Mouse (Mus musculus): ENCODE data around the gene Lcmt1. TPM values are rescaled to one million over a fixed set of nuclear protein-coding genes. Genes with fewer than 3 reads are reported as not detected.
A peak's percentile ranks its signal among the peaks of the same experiment; 100 is the strongest.

Gene Lcmt1
- total RNA-seq, 2 experiments from 2014 or later, result 21.8 to 22.1 TPM

DNA sequence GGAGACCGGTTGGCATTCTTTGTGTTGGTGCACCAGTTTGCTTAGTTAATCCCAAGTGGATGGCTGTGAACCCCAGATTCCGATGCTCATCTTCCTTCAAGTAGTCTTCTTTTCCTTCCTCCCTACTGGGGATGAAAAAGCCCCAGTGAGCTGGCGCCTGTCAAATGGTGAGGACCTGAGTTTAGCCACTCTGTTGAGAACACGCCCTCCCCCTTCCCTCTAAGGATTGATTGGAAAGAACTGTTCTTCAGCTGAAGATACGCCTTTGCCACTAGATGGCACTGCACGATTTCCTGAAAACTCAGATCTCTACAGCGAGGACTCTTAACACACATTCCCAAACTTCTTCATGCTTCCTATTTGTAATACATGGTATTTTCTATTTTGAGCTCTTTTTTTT lies 29.2 kb downstream of the Lcmt1 start:
- peak; percentile 70 to 82 for DNase-seq

DNA sequence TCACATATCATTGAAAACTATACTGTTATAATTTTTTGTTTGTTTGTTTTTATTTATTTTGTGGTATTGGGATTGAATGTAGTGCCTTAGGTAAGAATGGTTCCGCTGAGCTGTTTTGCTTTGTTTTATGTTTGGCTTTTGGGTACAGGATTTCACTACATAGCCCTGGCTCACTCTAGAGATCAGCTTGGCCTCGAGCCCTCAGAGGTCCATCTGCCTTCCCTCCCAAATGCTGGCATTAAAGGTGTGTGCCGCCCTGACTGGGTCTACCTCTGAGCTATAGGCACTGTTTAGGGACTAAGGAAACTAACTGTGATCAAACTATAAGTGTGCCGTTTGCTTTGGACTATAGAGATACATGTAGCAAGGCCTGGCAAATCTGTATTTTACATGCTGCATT lies 29.7 kb downstream of the Lcmt1 start:
- DNase-seq, result no peak

DNA sequence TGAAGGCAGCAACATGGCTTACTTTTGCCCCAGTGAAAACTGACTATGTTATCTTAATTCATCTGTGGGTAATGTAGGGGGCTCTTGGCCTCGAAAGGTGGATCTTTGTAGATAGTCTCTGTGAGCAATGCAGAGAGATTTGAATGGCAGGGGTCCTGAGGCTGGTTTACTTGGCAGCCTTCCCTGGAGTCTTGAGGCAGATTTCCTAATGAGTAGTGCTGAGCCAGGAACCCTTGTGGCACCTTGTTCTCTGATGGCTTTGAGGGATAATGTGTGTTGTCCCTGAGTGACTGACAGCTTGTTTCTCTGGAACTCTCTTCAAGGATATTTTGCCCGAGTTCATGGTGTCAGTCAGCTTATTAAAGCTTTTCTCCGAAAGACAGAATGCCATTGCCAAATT lies 31.5 kb downstream of the Lcmt1 start:
- no peak for DNase-seq

DNA sequence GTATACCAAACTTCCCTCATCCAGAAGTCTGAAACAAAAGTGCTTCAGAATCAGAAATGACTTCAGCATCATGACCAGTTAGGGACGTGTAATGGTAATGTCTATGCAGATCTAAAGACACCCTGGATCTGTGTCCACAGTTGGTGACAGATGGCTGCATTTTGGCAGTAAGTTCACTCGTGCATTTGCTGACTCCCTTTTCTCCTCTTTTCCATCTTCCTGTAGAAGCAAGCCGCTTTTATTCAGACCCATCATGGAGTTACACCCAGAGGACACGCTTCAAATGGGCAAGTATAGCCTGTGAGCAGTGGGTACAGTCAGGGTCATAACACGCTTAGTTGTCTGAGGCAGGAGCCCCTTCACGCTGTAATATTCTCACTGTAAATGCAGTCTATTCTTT lies 34.6 kb downstream of the Lcmt1 start:
- DNase-seq, result no peak

DNA sequence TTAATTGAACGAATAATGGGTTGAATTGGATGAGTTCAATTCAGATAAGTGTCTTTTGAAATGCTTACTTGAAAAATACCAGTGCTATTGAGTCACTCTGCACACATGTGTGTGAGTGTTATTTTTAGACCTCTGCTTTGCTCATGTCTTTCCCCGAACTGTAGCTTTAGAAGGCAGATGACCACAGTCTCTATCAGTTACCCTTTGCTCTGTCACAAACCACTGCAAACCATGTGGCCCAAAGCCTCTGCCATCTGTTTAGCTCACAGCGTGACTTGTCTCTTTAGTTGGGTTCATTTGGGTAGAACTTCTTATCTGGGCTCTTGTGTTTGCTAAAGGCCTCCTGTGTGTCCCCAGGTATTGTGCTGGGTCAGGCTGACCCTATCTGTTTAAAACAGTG lies 36.0 kb downstream of the Lcmt1 start:
- peak; percentile 51 to 54 for DNase-seq

DNA sequence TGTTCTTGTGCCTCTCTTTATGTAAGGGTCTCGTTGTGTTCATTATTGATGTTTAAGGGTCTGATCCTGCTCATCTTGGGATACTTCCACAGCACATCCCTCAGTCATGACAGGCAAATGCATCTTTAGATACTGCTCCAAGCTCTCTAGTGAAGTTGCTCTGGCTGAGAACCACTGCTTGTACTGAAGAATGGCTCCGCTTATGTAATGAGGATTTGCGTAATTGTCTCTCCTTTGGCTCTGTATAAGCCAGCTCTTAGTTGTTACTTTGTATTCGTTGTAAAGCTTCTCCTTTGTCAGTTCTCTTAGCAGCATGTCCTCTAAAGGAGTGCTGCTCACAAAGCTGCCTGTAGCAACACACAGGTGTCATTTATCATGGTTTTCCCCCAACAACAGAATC lies 37.4 kb downstream of the Lcmt1 start:
- DNase-seq, result no peak

DNA sequence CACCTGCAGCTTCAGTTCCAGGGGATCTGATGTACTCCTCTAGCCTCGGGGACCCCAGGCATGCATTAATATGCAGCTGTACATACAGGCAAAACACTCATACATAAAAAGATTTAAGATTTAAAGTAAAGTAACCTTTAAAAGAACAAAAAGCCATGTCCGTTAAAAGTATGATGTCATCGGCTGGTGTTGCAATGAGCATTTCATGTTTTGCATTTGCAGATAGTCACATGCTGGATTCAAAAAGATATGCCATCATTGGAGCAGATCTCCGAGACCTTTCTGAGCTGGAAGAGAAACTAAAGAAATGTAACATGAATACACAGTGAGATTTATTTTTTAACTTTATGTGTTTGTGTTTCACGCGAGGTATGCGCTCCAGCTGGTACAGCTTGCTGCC lies 40.9 kb downstream of the Lcmt1 start:
- no peak for DNase-seq

DNA sequence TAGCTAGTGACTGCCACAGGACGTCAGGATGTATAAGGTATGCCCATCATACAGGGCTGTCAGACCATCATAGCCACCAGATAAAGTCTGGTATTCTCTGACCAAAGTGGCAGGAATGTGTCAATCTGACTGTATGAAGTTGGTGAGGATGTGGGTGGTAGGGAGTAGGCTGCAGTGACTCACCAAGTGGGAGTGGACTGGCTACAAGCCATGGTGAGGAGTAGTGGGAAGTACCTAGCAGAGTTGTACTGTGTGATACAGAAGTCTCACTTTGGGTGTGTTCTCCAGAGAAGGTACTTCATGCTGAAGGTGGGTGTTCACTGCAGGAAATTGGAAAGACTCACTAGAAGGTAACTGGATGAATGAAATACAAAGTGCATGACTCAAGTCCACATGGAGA lies 41.5 kb downstream of the Lcmt1 start:
- DNase-seq, result peak; percentile 37 to 48

DNA sequence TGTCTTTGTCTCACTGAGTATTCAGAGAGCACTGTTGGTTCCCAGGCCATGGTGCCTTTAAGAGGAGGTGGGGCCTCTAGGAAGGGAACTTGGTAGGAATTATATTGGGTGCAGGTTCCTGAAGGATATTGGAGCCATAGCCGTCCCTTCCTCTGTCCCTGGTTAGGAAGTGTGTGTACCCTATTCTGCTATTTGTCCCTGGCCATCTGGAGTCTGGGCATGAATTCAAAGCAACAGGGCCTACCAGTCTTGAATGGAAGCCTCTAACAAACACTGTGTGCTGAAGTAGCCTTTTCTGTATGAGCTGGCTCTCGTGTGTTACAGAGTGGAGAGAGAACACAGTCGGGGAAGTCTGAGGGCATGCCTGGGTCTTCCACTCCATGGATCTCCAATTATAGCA lies 42.6 kb downstream of the Lcmt1 start:
- DNase-seq, result no peak

DNA sequence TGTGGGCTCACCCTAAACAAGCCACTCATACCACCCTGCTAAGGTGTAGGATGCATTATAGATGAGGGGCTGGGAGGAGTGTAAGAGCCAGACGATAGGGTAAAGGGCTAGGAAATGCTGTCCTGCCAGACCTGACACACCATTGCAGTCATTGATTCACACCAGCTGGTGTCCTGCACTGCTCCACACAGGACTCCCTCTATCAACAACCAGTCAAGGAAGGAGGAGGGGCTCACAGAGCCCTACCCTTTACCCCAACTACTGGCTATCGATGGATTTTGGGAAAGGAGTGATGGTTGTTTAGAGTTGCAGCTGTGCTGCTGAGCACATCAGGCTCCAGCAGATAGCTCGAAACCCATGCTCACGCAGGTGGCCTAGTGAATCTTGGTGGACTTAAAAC lies 47.2 kb downstream of the Lcmt1 start:
- no peak for DNase-seq

DNA sequence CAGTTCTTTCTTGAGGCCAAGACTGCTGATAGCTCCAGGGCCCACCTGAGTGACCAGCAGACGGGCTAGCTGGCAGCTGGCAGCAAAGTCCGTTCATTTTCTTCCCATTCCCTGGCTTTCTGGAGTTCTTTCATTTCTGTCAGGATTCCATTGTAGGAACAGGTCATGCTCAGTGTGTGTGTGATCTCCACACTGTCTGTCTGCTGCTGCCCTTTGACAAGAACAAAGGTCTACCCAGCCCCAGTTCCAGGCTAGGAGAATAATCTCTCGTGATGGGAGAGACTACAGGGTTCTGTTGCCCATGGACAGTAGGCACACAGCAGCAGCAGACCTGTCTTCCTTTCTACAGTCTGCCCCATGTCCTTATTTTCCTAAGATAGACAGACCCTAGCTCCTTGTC lies 48.1 kb downstream of the Lcmt1 start:
- DNase-seq, result no peak

DNA sequence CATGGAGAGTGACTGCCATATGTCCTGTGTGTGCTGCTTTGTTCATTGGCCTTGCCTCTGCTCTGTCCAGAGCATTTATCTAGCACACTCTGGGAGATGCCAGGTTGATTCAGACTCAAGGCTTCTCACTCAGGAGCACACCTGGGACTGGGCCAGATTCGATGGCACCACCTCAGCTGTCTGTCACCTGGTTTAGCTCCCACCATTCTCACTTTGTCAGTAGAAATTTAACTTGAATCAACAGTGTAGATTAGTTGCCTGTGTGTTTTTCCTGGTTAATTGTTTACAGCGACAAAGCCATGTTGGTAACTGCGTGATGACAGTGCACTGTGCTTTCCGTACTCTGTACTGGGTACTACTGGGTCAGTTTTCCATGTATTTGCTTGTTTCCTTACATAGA lies 50.4 kb downstream of the Lcmt1 start:
- DNase-seq, result no peak

DNA sequence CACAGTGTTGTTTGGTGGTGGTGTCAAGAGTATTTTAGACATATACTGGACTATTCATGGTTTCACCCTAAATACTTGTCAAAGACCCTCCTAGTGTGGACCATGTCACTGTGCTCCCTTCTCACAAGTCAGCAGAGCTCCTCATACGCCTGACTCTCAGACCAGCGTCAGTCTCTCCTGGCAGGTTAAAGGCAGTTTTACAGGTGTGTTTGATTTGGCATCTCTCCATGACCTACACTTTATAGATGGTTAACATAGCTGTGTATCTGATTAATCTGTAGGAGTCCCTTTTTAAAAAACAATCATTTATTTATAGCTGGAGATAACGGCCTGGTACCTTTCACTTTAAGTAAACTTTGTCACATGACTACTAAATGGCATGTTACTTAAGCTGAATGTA lies 52.4 kb downstream of the Lcmt1 start:
- no peak for DNase-seq

DNA sequence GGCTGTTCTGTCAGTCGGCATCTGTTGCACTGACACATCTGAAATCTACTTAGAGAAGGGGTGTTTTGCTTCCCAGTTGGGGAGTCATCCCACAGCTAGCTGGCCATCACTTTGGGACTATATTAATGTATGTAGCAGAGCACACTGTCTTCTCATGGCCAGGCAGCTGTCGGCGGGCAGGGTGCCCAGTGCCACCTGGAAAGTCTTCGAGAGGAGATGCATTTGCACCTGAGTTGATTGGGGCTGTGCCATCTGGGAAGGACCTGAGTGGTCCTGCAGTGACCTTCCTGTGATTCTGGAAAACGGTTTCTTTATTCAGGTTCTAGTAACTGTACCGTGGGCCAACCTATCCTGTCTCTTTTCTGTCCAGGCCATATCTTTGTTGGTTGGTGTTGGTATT lies 54.7 kb downstream of the Lcmt1 start:
- DNase-seq, result no peak

DNA sequence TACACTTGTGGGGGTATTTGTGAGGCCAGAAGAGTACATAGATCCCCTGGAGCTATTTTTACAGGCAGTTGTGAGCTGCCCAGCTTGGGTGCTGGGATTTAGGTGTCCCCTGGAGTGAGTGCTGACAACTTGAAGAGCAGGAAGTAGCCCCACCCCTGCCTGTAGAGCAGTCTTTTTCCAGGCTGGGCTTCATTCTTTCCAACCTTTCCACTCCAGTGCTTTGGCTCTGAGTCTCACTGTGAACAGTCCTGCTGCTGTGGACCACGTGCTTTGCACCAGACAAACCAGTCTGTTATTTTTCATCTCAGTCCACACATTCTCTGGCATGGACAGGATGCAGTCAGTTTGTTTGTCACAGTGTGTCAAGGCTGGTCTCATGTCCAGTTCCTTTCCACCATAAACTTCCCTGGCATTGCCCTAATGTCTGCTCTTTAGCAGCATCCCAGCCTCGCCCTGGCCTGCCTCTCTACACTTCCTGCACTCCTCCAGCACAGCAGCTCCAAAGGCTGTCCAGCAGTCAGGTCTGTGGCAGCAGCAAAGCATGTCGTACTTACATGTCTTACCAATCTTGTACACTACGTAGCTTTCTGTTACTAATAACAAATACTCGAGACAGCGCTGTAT lies 55.7 kb downstream of the Lcmt1 start:
- peak; percentile 38 to 45 for DNase-seq

DNA sequence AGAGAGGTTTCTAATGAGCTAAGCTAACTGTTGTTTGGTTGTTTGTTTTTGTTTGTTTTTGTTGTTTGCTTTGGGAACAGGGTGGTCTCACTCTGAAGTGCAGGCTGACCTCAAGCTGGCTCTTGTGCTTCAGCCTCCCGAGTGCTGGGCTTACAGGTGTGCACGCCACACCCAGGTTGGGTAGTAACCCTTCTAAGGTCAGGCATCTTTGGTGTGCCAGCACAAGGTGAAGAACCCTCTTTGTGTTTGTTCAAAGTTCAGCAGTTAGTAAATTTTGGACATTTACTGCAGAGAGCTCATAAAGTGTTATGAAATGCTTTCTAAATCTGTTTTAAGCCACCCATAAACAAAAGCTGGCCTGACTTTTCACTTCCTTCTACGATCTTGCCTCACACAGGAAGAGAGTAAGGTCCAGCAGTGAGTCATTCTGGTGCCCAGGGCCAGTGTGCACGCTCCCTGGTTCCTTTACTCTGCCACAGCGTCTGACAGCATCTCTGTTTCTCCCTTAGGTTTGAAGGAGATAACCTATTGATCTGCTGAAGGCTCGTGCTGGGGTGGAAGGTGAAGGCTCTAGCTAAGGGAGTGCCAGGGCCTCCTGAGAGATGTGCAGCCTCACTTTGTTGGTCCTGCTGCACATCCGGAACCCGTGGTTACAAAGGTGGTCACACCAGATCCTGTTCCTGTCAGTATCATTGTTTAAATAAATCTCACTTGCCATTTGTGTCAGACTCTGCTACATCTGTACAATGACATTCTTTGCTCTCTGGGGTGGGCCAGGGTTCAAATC lies 60.2 kb downstream of the Lcmt1 start:
- peak; percentile 25 to 55 for DNase-seq

DNA sequence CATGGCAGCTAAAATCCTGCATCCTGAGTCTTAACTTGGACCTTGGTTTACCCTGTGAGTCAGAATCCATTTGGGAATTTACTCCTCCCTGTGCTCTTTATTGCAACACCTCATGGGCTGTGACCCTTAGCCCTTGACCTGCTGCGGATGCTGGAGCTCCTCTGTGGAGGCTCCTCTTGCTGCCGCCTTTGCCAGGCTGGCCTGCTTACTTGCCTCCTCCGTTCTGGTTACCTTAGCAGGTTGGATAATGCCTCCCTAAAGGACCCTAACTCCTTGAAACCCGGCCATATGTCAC lies 60.8 kb downstream of the Lcmt1 start:
- peak in 1 of 2 experiments; percentile 21 for DNase-seq

DNA sequence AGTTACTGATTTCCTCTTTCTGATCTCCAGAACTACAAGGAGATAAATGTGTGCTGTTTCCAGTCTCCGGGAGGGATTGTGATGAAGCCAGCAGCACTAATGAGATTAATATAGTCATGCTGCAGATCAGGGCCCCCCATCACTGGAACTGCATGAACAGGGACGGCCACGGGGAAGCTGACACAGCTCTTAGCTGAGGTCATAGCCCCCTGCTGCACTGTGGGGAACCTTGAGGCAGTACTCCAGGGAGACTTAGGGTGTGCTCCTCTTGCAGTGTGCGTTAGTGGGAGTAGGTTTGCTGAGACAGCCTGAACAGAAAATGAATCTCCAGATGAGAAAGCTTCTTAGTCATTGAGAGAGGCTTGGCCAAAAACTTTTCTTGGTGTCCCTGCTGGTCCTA lies 61.6 kb downstream of the Lcmt1 start:
- DNase-seq, result no peak

DNA sequence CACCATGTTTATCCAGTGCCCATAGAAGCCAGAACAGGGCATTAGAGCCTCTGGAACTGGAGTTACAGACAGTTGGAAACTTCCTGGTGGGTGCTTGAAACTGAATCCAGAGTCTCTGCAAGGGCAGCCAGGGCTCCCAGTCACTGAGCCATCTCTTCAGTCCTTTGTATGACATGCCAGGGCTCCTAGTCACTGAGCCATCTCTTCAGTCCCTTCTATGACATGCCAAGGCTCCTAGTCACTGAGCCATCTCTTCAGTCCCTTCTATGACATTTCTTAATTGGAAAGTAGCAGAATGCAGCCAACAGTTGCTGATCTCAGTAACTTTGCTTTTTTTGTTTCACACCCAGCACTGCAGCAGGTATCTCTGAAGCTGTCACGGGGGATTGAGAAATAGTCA lies 72.5 kb downstream of the Lcmt1 start:
- no peak for DNase-seq

DNA sequence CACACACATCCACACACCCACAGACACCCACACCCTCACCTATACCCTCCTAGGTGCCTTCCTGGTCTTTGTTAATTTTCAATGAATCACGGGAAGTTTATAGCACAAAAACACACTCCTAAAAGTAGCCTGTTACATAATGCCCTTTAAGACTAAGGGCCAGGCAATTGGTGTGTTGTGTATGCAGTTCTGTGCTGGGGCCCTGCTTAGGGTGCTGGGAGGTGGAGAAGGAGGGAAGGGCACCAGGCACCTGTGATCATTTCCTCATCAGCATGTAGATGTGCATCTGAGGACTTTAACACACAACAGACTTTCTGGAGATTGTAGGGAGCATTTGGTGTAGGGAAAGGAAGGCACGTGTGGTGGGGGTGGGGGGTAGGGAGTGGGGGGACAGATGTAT lies 79.2 kb downstream of the Lcmt1 start:
- no peak for DNase-seq

DNA sequence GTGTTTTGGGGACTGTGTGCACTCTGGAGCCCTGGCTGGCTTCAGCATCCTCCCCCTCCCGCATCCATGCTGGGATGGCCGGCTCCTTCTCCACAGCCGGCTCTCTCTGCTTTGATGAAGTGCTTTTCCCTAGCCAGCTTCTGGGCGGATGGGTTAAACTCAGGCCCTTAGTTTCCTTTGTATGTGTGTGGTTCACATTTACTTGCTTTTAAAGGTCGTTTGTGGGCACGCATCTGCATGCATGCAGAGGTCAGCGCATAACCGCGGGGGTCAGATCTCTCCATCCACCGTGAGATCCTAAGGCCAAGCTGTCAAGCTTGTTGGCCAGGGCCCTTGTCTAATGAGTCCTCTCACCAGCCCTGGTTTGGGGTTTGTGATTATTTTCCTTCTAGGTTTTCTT lies 80.1 kb downstream of the Lcmt1 start:
- no peak for DNase-seq

DNA sequence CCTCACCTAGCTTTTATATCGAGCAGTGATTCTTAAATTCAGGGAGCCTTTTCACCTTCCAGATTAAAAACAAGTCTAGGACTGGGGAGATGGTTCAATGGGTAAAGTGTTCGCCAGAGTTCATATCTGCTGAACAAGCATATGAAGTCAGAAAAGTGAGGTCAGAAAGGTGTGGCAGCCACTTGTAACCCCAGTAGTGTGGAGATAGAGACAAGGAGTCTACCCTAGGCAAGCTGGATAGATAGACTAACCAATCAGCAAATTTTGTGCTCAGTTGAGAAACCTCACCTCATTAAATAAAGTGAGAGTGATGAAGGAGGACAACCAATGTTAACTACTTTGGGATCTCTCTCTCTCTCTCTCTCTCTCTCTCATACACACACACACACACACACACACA lies 80.9 kb downstream of the Lcmt1 start:
- no peak for DNase-seq

DNA sequence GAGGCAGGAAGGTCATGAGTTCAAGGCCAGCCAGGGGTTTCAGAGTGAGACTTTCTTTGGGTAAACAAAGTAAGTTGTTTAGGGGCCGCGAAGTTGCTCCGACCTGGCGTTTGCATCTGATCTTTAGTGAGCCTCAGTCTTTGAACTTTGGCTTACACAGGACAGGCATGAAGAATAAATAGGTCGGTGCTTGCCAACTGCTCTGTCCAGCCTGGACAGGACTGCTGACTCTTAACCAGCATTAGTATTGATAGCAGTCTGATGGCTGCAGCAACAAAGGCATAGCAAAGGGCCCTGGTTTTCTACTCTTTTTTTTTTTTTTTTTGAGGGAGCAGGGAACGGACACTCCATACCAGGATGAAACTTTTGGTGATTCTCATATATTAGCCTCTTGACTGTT lies 83.0 kb downstream of the Lcmt1 start:
- DNase-seq, result peak in 1 of 2 experiments; percentile 35

DNA sequence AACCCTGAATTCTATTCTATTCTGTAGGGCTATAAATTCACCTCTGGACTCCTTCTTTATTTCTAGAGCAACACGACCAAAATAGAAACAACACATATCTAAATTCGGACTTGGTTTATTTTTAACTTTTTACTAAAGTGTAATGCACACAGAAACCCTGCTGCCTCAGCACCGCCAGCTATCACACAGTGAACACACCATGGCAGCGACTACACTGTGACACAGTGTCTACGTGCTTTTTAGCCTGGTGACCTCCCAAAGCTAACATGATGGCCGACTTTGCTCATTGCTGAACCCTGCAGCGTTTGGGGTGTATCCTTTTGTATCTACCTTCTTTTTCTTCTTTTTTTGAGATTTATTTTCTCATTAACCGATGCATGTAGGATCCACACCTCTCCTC lies 83.5 kb downstream of the Lcmt1 start:
- peak in 1 of 2 experiments; percentile 32 for DNase-seq

DNA sequence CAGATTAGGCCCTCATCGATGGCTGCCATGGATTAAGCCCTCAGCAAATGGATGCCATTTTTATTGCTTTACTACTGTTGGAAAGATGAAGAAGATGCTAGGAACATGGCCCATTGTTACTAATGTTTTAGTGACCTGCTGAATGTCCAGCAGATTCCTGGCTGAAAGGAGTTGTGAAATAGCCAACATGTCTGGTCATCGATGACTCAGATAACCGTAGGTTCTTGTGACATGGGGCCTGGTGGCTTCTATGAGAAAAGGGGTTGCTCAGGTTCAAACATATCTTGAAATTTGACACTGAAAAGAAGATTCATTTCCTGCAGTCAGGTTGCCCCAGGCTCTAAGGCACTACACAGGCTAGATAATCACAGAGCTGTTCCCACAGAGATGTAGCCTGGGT lies 85.5 kb downstream of the Lcmt1 start:
- no peak for DNase-seq

All from heart, adult 18-20 months (tissue).